Mouse (Mus musculus) CD4-positive helper T cell, adult 2 months (primary cell): ENCODE results near the gene Vegfb.

Experiments used
- DNase-seq: peaks from one replicate; pipeline ENCODE4 v3.0.0-alpha.2; 2012; ENCODE audit warnings: low read depth, missing footprints, low spot score

Vegfb gene

GRCm38 (mm10) chr19:6972247-6972917, 15.1 kb downstream of the Vegfb start:
- no peak for DNase-seq

- no peak for DNase-seq
Observed at GRCm38 (mm10) chr19:6971644-6972043, 15.8 kb downstream of the Vegfb start.

GRCm38 (mm10) chr19:6970460-6971085, 16.9 kb downstream of the Vegfb start:
- DNase-seq = peak; percentile 65

- DNase-seq = peak; percentile 84
Observed at GRCm38 (mm10) chr19:6969665-6970381, 17.6 kb downstream of the Vegfb start.

GRCm38 (mm10) chr19:6969291-6969664, 18.2 kb downstream of the Vegfb start:
- no peak for DNase-seq

GRCm38 (mm10) chr19:6968491-6969271, 18.8 kb downstream of the Vegfb start:
- DNase-seq = peak; percentile 26

GRCm38 (mm10) chr19:6956461-6956860, 31.0 kb downstream of the Vegfb start:
- no peak for DNase-seq

GRCm38 (mm10) chr19:6955424-6955823, 32.0 kb downstream of the Vegfb start:
- no peak for DNase-seq

GRCm38 (mm10) chr19:6954046-6954445, 33.4 kb downstream of the Vegfb start:
- peak; percentile 32 for DNase-seq

GRCm38 (mm10) chr19:6952712-6953037, 34.8 kb downstream of the Vegfb start:
- peak; percentile 50 for DNase-seq

GRCm38 (mm10) chr19:6951994-6952711, 35.3 kb downstream of the Vegfb start:
- peak; percentile 48 for DNase-seq

GRCm38 (mm10) chr19:6951381-6951968, 36.0 kb downstream of the Vegfb start:
- DNase-seq = peak; percentile 85

- DNase-seq = peak; percentile 61
Observed at GRCm38 (mm10) chr19:6950613-6951153, 36.8 kb downstream of the Vegfb start.

- no peak for DNase-seq
Observed at GRCm38 (mm10) chr19:6949951-6950350, 37.5 kb downstream of the Vegfb start.

- DNase-seq = no peak
Observed at GRCm38 (mm10) chr19:6949532-6949931, 37.9 kb downstream of the Vegfb start.

GRCm38 (mm10) chr19:6948186-6948585, 39.3 kb downstream of the Vegfb start:
- DNase-seq = no peak

- no peak for DNase-seq
Observed at GRCm38 (mm10) chr19:6947742-6948141, 39.7 kb downstream of the Vegfb start.

- DNase-seq = no peak
Observed at GRCm38 (mm10) chr19:6943709-6944108, 43.7 kb downstream of the Vegfb start.

- peak; percentile 26 for DNase-seq
Observed at GRCm38 (mm10) chr19:6942764-6943163, 44.7 kb downstream of the Vegfb start.

- peak; percentile 92 for DNase-seq
Observed at GRCm38 (mm10) chr19:6942249-6942691, 45.2 kb downstream of the Vegfb start, which contains the start of gene Gpr137. TSS of gene Gpr137 (minus strand) at chr19:6942480.
